Mouse (Mus musculus) cortical plate, adult 2 months (tissue): ENCODE data around the gene Pan2.

Experiments used
- CTCF ChIP-seq: fragments of 200-500 bp; IDR thresholded peaks from 2 replicates; pipeline ENCODE4 v1.5.1; 2011; ENCODE audit warnings: mild to moderate bottlenecking, control low read depth, low read length; ENCODE audit not compliant: insufficient read depth; ENCODE audit errors: extremely low read depth
- POLR2A ChIP-seq: fragments of 200-500 bp; IDR thresholded peaks from 2 replicates; pipeline ENCODE4 v1.6.1; 2011; ENCODE audit warnings: mild to moderate bottlenecking, low read length, control low read depth; ENCODE audit not compliant: insufficient read depth; ENCODE audit errors: extremely low read depth

DNA sequence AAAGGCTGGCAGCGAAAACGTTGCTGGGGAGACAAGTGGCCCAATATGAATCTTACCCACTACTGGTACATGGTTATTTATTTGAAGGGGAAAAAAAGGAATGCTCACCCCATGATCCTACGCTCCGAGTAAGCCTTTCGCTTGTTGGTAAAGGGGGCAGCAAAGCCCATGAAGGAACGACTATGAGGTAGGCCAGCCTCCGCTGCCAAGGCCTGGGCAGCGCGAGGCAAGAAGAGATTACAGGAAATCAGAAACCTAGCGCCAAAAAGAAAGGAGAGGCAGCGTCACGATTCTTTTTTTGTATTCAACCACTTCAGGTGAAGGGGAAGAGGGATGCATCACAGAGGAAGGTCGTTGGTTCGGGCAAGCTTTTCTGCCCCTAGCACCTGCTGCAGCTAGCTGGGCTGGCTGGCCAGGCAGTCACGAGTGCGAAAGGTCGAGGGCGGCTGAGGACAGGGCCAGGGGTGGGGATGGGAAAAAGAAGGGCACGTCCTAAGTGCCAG is 64.8 kb downstream of the Pan2 start:
- TF ChIP-seq CTCF (no peak), POLR2A (no peak)
